Mouse (Mus musculus) mammary gland, adult 2 months (tissue): ENCODE results near the gene Zfp568. TPM values are rescaled to one million over a fixed set of nuclear protein-coding genes. Genes with fewer than 3 reads are reported as not detected.

Source experiments
- polyA plus RNA-seq: library from polyadenylated mRNA; depleted of rRNA; stranded (reverse); fragments of >200 nt; gene quantifications from 2 replicates; pipeline ENCODE4 v1.2.3, GENCODE M21; 2012; ENCODE audit warnings: low replicate concordance; rRNA removed

Zfp568 gene
- 2.8 and 4.7 TPM in 2 replicates for polyA plus RNA-seq

DNA sequence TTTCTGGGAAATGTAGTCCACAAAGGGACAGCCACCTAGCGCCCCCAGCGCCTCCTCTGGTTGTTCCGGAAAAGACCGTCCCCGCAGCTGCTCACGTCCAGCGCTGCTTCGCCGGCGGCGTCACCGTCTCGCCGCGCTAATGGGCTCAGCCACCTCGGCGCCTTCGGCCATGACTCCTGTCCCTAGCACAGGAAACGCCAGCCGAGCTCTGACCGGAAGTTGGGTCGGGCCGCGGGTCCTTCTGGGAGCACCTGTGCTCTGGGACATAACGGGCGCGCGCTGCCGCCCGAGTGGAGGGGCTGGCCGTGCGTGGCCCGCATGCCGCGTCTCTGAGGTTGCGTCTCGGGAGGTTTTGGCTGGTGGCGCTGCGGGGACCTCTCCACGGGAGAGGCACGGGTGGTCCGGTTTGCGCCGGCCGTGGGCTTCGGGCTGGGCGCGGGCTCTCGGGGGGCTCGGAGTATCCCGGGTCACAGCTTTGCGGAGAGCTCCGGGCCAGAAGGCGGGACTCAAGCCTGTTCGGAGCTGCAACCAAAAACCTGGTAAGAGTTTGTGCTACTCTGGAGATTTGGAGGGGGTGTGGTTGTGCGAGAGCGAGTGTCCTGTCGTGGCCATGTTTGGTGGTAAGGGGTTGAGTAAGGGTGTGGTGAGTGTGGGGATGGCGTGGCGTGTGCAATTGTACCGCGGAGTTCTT is at the start of gene Zfp568:
Gene Zfp568 (plus strand): TSS at position 266 of the 691 bp plus-strand sequence.

GRCm38 (mm10) chr7:29953513-29954401 is 30.0 kb upstream of the Zfp568 start, which contains the start of gene Zfp74:
Zfp74 (minus strand) TSS chr7:29954089.

GRCm38 (mm10) chr7:30050882-30051548 is 67.3 kb downstream of the Zfp568 start, which contains the start of gene Zfp14:
Zfp14 (minus strand) TSS chr7:30051380.

GRCm38 (mm10) chr7:30072146-30073028 is 88.6 kb downstream of the Zfp568 start, which contains the start of gene Zfp82:
Zfp82 (minus strand) TSS chr7:30072900.

Other genes starting within 250 kb of the Zfp568 start
- 2.9 and 4.5 TPM in 2 replicates for gene Zfp84, start 215.4 kb upstream of the Zfp568 start, polyA plus RNA-seq
- 1.7 and 1.8 TPM in 2 replicates for gene Zfp30, start 200.0 kb upstream of the Zfp568 start, polyA plus RNA-seq
- gene Zfp790, start 167.8 kb upstream of the Zfp568 start, polyA plus RNA-seq, result 1.6 and 4.1 TPM in 2 replicates
- gene Zfp940, start 130.3 kb upstream of the Zfp568 start, polyA plus RNA-seq, result 0.26 and 0.37 TPM in 2 replicates
- 1.0 and 1.7 TPM in 2 replicates for gene Zfp420, start 124.0 kb upstream of the Zfp568 start, polyA plus RNA-seq
- gene Zfp27, start 77.4 kb upstream of the Zfp568 start, polyA plus RNA-seq, result 1.6 and 2.8 TPM in 2 replicates
- gene Zfp383, start 75.7 kb upstream of the Zfp568 start, polyA plus RNA-seq, result 0.43 and 1.5 TPM in 2 replicates
- gene Zfp74, start 29.9 kb upstream of the Zfp568 start, polyA plus RNA-seq, result 4.8 and 10.8 TPM in 2 replicates
- gene Zfp14, start 67.4 kb downstream of the Zfp568 start, polyA plus RNA-seq, result 1.4 and 5.3 TPM in 2 replicates
- 0.48 and 0.73 TPM in 2 replicates for gene Zfp82, start 88.9 kb downstream of the Zfp568 start, polyA plus RNA-seq
- 0.10 TPM in 1 of 2 replicates, not detected in the other for gene Gm26920, start 106.5 kb downstream of the Zfp568 start, polyA plus RNA-seq
- gene Zfp566, start 106.6 kb downstream of the Zfp568 start, polyA plus RNA-seq, result 1.7 and 3.5 TPM in 2 replicates
- 12.3 and 36.1 TPM in 2 replicates for gene Zfp260, start 110.8 kb downstream of the Zfp568 start, polyA plus RNA-seq
- gene Zfp382, start 138.0 kb downstream of the Zfp568 start, polyA plus RNA-seq, result 0.66 and 1.5 TPM in 2 replicates
- 6.4 and 14.2 TPM in 2 replicates for gene Zfp146, start 185.8 kb downstream of the Zfp568 start, polyA plus RNA-seq
- gene Cox7a1, start 200.2 kb downstream of the Zfp568 start, polyA plus RNA-seq, result 13.9 and 170 TPM in 2 replicates
- 1,198 and 1,715 TPM in 2 replicates for gene Capns1, start 214.9 kb downstream of the Zfp568 start, polyA plus RNA-seq
- gene Polr2i, start 248.0 kb downstream of the Zfp568 start, polyA plus RNA-seq, result 97.3 and 98.9 TPM in 2 replicates
- 33.0 and 33.5 TPM in 2 replicates for gene Tbcb, start 248.3 kb downstream of the Zfp568 start, polyA plus RNA-seq